Mouse (Mus musculus) gonadal fat pad, adult 2 months (tissue): Measurements from ENCODE around the gene 4933428M09Rik. TPM values are rescaled to one million over a fixed set of nuclear protein-coding genes. Genes with fewer than 3 reads are reported as not detected.
"Not testable (repeated sequence)": the region's sequence is repeated elsewhere in the genome, so short reads cannot be mapped to it uniquely, and the experiment has no call there.

Experiments used
- DNase-seq: peaks from one replicate; pipeline ENCODE4 v3.0.0-alpha.2; 2012; ENCODE audit warnings: low read depth
- polyA plus RNA-seq: library from polyadenylated mRNA; depleted of rRNA; stranded (reverse); fragments of >200 nt; gene quantifications from 2 replicates; pipeline ENCODE4 v1.2.3, GENCODE M21; 2012; rRNA removed

The 4933428M09Rik gene
- 0.20 TPM in 1 of 2 replicates, not detected in the other for polyA plus RNA-seq

- no peak for DNase-seq
Observed at GRCm38 (mm10) chrX:139178928-139179327, at the start of gene 4933428M09Rik. 4933428M09Rik (plus strand) TSS chrX:139179228.

GRCm38 (mm10) chrX:139134031-139134430 is 45.0 kb upstream of the 4933428M09Rik start:
- DNase-seq: no peak

DNA sequence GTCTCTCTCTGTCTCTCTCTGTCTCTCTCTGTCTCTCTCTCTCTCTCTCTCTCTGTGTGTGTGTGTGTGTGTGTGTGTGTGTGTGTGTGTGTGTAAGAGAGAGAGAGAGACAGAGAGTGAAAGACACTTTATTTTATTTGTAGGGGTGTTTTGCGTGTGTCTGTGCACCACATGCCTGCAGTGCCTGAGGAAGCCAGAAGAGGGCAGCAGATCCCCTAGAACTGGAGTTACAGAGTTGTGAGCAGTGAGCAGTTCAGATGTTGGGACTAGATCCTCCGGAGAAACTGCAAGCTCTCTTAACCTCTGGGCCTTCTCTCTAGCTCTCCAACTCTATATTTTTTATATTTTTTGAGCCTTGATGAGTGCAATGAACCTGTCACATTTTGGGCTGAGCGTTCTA is 12.5 kb downstream of the 4933428M09Rik start:
- not testable (repeated sequence) for DNase-seq

- no peak for DNase-seq
Observed at GRCm38 (mm10) chrX:139194572-139195279, 15.7 kb downstream of the 4933428M09Rik start.

- not testable (repeated sequence) for DNase-seq
Observed at GRCm38 (mm10) chrX:139209191-139209828, 30.3 kb downstream of the 4933428M09Rik start.

- DNase-seq: no peak
Observed at GRCm38 (mm10) chrX:139209829-139210225, 30.8 kb downstream of the 4933428M09Rik start, which contains the start of gene Mum1l1. Mum1l1 (plus strand) TSS chrX:139210042.

- DNase-seq: no peak
Observed at GRCm38 (mm10) chrX:139214765-139215164, 35.7 kb downstream of the 4933428M09Rik start.

DNA sequence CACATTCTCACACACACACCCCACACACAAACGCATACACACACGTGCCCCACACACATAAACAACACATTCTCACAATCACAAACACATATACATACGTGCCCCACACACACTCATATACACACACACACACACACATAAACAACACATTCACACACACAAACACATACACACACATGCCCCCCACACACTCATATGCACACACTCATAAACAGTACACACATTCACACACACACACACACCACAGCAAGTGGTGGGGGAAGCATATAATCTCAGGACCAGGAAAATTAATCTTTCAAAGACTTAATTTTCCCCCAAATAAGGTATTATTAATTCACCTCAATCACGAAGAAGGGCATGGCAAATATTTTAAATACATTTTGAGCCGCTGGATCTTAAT is 37.4 kb downstream of the 4933428M09Rik start:
- DNase-seq: no peak

- no peak for DNase-seq
Observed at GRCm38 (mm10) chrX:139216991-139217593, 38.1 kb downstream of the 4933428M09Rik start.

- no peak for DNase-seq
Observed at GRCm38 (mm10) chrX:139217776-139218175, 38.7 kb downstream of the 4933428M09Rik start.

DNA sequence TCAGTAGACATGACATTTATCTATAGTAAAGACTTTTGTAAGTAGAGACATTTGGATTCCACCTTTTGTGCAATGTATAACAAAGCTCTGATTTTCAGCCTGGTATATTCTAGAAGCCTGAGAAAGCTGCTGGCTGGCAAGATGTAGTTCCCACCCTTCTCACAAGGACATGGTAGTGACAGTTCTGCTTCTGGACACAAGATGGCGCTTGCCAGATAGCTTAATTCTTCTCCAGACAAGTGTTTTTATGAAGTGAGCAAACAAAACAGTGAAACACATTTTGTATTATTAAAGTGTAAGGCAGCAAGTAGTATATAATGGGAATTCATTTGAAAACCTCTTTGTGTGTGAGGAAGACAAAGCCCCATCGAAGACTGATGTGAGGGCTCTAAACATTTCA is 40.0 kb downstream of the 4933428M09Rik start:
- no peak for DNase-seq

DNA sequence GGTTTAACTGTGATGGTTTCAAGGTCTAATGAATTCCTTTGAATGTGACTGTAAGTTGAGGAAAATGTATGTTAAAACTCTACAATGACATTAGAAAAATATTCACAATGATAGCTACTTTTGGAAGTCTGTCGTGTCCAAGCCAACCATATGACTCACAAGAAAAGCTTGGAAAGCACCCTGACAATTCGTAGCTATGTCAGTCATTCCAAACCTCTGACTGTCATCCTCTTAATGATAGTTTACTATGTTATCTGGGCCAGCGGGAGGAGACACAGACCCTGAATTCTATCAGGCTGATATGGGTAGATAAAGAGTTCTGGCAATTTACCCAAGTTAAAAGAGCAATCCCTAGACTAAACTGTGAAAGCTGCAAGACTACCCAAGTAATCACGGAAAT is 41.8 kb downstream of the 4933428M09Rik start:
- DNase-seq: no peak

DNA sequence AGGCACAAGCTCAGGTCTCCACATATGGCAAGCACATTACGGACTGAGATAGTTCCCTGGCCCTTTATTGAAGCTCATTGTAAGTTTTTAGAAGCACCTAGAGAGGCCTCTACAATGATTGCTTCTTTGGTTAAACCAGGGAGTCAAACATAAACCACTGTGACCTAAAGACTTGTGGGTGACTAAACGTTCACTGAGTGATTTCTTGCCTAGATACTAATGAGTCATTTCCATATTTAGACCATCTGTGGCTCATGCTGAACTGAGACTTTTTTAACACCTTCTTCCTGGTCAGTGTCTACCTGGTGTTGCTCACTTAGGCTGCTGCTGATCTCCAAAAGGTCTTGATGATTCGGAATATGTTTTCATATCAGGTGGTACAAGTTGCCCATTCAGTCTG is 42.9 kb downstream of the 4933428M09Rik start:
- DNase-seq: no peak

Other genes with a start within 250 kb of the 4933428M09Rik start
- gene Serpina7, start 94.0 kb upstream of the 4933428M09Rik start, polyA plus RNA-seq: 0.16 and 0.25 TPM in 2 replicates
- gene 4930513O06Rik, start 93.0 kb upstream of the 4933428M09Rik start, polyA plus RNA-seq: not detected in 2 replicates
- gene Mum1l1, start 30.8 kb downstream of the 4933428M09Rik start, polyA plus RNA-seq: 17.4 and 20.5 TPM in 2 replicates
- not detected in 2 replicates for gene Trap1a, start 154.5 kb downstream of the 4933428M09Rik start, polyA plus RNA-seq